Mouse (Mus musculus) liver, embryonic 14.5 days (tissue): ENCODE measurements around the gene Chst5. TPM values are rescaled to one million over a fixed set of nuclear protein-coding genes. Genes with fewer than 3 reads are reported as not detected.

ENCODE experiments used
- ATAC-seq: fragments of 200-750 bp; cut with Nextera tagmentation; 2 replicates; pipeline ENCODE4 v1.8.0; 2017; ENCODE audit warnings: moderate number of reproducible peaks, mild to moderate bottlenecking, moderate library complexity; ENCODE audit not compliant: insufficient read depth
- DNase-seq, 3 experiments: peaks; one replicate each; pipeline ENCODE4 v3.0.0-alpha.2; 2012 to 2013; ENCODE audit warnings: low read depth in 3 of 3, low spot score in 3 of 3
- H3K27ac ChIP-seq: fragments of 300-500 bp; sonication (generic); 2 replicates; pipeline ENCODE4 v1.5.1; 2014; ENCODE audit warnings: moderate library complexity, mild to moderate bottlenecking, control low read depth, inconsistent platforms
- H3K27me3 ChIP-seq: fragments of 300-500 bp; sonication (generic); 2 replicates; pipeline ENCODE4 v1.6.1; 2014; ENCODE audit warnings: mild to moderate bottlenecking, low read length, moderate library complexity; ENCODE audit not compliant: control insufficient read depth, insufficient read depth
- H3K36me3 ChIP-seq: fragments of 300-500 bp; sonication (generic); replicated peaks from 2 replicates; pipeline ENCODE4 v1.6.1; 2014; ENCODE audit warnings: low read depth; ENCODE audit not compliant: control insufficient read depth, insufficient read depth
- H3K4me1 ChIP-seq, 2 experiments: fragments of 200-500 bp in 1 of 2; fragments of 300-500 bp in 1 of 2; sonication (generic) in 1 of 2; replicated peaks; 2 replicates each; pipeline ENCODE4 v1.6.1; 2012 to 2014; ENCODE audit warnings: antibody characterized with exemption in 1 of 2, inconsistent platforms in 1 of 2, low read length in 1 of 2; ENCODE audit not compliant: control insufficient read depth in 2 of 2, insufficient read depth in 2 of 2
- H3K4me2 ChIP-seq: fragments of 300-500 bp; sonication (generic); 2 replicates; pipeline ENCODE4 v1.6.1; 2014; ENCODE audit warnings: low read depth, mild to moderate bottlenecking, control low read depth, moderate library complexity
- H3K4me3 ChIP-seq, 2 experiments: fragments of 200-500 bp in 1 of 2; fragments of 300-500 bp in 1 of 2; sonication (generic) in 1 of 2; 2 replicates each; pipeline ENCODE4 v1.5.1; 2012 to 2014; ENCODE audit warnings: low read depth in 2 of 2, low read length in 2 of 2, mild to moderate bottlenecking in 2 of 2, control low read depth in 1 of 2, inconsistent platforms in 1 of 2, moderate library complexity in 1 of 2; ENCODE audit not compliant: insufficient read depth in 1 of 2
- H3K9ac ChIP-seq: fragments of 300-500 bp; sonication (generic); replicated peaks from 2 replicates; pipeline ENCODE4 v1.6.1; 2014; ENCODE audit warnings: mild to moderate bottlenecking, control low read depth, moderate library complexity
- H3K9me3 ChIP-seq: fragments of 300-500 bp; sonication (generic); 2 replicates; pipeline ENCODE4 v1.6.1; 2016; ENCODE audit warnings: low read length, mixed read lengths; ENCODE audit not compliant: control insufficient read depth
- CTCF ChIP-seq: IDR thresholded peaks from 2 replicates; pipeline ENCODE4 v1.5.1; 2016; ENCODE audit warnings: antibody characterized with exemption, low read depth, control low read depth
- EP300 ChIP-seq: IDR thresholded peaks from 2 replicates; pipeline ENCODE4 v1.6.1; 2016; ENCODE audit warnings: antibody characterized with exemption, low read depth
- WGBS: fragments of 180-500 bp; shearing (Covaris S2); extraction: QIAGEN DNeasy Blood & Tissue Kit; methylation state at CpG from one replicate; pipeline ENCODE4 v1.1.7; 2014; ENCODE audit not compliant: insufficient replicate concordance; 5-methylcytosine and 5-hydroxymethylcytosine counted together
- polyA plus RNA-seq, 2 experiments: library from polyadenylated mRNA; depleted of rRNA in 1 of 2; stranded (reverse) in 1 of 2; unstranded in 1 of 2; fragments of >200 nt; fragmentation: Nextera tagmentation in 1 of 2; extraction: Ambion mirVana in 1 of 2; gene quantifications; 2 replicates each; pipeline versions ENCODE4 v1.2.1 to v1.2.3; 2012 to 2014

The Chst5 gene
- polyA plus RNA-seq, 2 experiments = 0.03 TPM; not detected in 1

- peaks cover 30 to 32% of the 10 kb centered on the region in 2 experiments for H3K4me1 ChIP-seq
- peaks cover 1% of the 10 kb centered on the region for H3K36me3 ChIP-seq
- no peak for TF ChIP-seq CTCF
- no peak for TF ChIP-seq EP300
- no peak overlapping the region for H3K4me2 ChIP-seq
- 53% methylated on average over 3 of the region's 3 CpGs for WGBS
- no peak overlapping the region for H3K27ac ChIP-seq
- DNase-seq (no peak), ATAC-seq (no peak)
- no peaks in the 10 kb centered on the region for H3K9me3 ChIP-seq
- H3K27me3 ChIP-seq = no peaks in the 10 kb centered on the region
- H3K9ac ChIP-seq = no peak overlapping the region
- H3K4me3 ChIP-seq = no peak overlapping the region
Measured at GRCm38 (mm10) chr8:111937184-111937583, 26.9 kb upstream of the Chst5 start.

GRCm38 (mm10) chr8:111934201-111934600 is 24.0 kb upstream of the Chst5 start:
- no peak overlapping the region for H3K9ac ChIP-seq
- 81% methylated on average over 2 of the region's 2 CpGs for WGBS
- no peak for ATAC-seq
- TF ChIP-seq EP300 = no peak
- no peak for TF ChIP-seq CTCF
- no peaks in the 10 kb centered on the region; the same call in 1 of the 2 replicates for H3K36me3 ChIP-seq
- no peak overlapping the region; a peak in 1 of 4 replicates for H3K4me3 ChIP-seq
- H3K27ac ChIP-seq = peak overlapping the region; percentile 25; the same call in 1 of the 2 replicates
- H3K4me2 ChIP-seq = peak overlapping the region; percentile 70
- no peaks in the 10 kb centered on the region for H3K27me3 ChIP-seq
- no peak for DNase-seq
- H3K4me1 ChIP-seq = peaks cover 44 to 46% of the 10 kb centered on the region in 2 experiments
- no peaks in the 10 kb centered on the region for H3K9me3 ChIP-seq

DNA sequence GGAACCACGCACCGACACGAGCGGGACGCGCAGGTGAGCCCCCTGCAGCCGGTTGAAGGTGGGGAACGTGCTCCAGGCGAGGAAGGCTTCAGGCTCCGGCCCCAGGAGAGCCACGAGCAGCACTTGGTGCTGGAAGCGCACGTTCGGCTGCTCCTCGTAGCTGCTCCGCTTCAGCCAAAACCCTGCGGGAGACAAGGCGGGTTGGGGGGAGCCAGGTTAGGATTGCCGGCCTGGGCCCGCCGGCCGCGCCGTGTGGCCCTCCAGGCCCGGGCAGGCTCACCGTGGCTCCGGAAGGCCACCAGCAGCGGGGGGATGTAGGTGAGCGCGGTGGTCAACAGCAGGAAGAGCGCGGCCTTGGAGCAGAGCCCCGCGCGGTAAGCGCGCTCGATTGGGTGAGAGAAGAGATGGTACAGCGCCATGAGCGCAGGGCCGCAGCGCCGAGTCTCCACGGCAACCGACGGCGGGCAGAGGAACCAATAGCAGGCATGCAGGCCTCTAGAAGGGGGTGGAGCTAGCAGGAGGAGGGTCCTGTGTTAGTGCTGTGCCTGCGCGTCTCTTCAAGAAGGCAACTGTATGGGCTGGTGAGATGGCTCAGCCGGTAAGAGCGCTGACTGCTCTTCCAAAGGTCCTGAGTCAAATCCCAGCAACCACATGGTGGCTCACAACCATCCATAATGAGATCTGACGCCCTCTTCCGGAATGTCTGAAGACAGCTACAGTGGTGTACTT is 23.3 kb upstream of the Chst5 start, which contains the start of gene Tmem231:
Gene Tmem231 (minus strand): TSS at position 534 of the 729 bp plus-strand sequence.
- peak; percentile 89 for ATAC-seq
- DNase-seq = peak; percentile 87 to 89 (median 89)
- Histone ChIP-seq H3K4me2 (peak within 1 kb of the TSS; percentile 70), H3K9me3 (no peaks in the 10 kb centered on the region), H3K27me3 (no peaks in the 10 kb centered on the region), H3K27ac (peak within 1 kb of the TSS; percentile 73), H3K36me3 (no peaks in the 10 kb centered on the region; the same call in 1 of the 2 replicates), H3K4me1 (peaks cover 44 to 46% of the 10 kb centered on the region in 2 experiments), H3K4me3 (peak within 1 kb of the TSS; percentile 69 to 78), H3K9ac (peak within 1 kb of the TSS; percentile 70)
- TF ChIP-seq EP300 (no peak), CTCF (peak; percentile 27)
- WGBS = 2% methylated on average over 53 of the region's 53 CpGs

- ATAC-seq (peak; percentile 34), DNase-seq (peak; percentile 65 to 70 (median 70))
- WGBS = 36% methylated on average over 19 of the region's 19 CpGs
- Histone ChIP-seq H3K27me3 (no peaks in the 10 kb centered on the region), H3K27ac (peak overlapping the region; percentile 73), H3K4me1 (peaks cover 44 to 46% of the 10 kb centered on the region in 2 experiments), H3K4me2 (peak overlapping the region; percentile 70), H3K36me3 (no peaks in the 10 kb centered on the region; the same call in 1 of the 2 replicates), H3K4me3 (peak overlapping the region; percentile 69 to 78), H3K9ac (peak overlapping the region; percentile 70), H3K9me3 (no peaks in the 10 kb centered on the region)
- TF ChIP-seq CTCF (no peak), EP300 (no peak)
Measured at GRCm38 (mm10) chr8:111932580-111933336, 22.5 kb upstream of the Chst5 start.

- Histone ChIP-seq H3K27ac (no peak overlapping the region), H3K4me3 (no peak overlapping the region), H3K9me3 (no peaks in the 10 kb centered on the region), H3K9ac (no peak overlapping the region), H3K27me3 (no peaks in the 10 kb centered on the region), H3K36me3 (no peaks in the 10 kb centered on the region; the same call in 1 of the 2 replicates), H3K4me2 (peak overlapping the region; percentile 70; the same call in 1 of the 2 replicates), H3K4me1 (peaks cover 46 to 48% of the 10 kb centered on the region in 2 experiments)
- WGBS = 84% methylated on average over 16 of the region's 16 CpGs
- ATAC-seq = no peak
- no peak for DNase-seq
- TF ChIP-seq EP300 = no peak
- TF ChIP-seq CTCF = no peak
Measured at GRCm38 (mm10) chr8:111931721-111932120, 21.5 kb upstream of the Chst5 start.
